Mouse (Mus musculus): ENCODE measurements around the gene Erc1. TPM values are rescaled to one million over a fixed set of nuclear protein-coding genes. Genes with fewer than 3 reads are reported as not detected.

Erc1 gene
- polyA plus RNA-seq, 1 experiment, result 8.0 TPM

- no peaks in the 10 kb centered on the region for H3K4me1 ChIP-seq (ENCODE audit: control insufficient read depth, insufficient read depth, low read length)
- H3K27ac ChIP-seq (ENCODE audit: insufficient read depth, low read depth, low read length), result no peak overlapping the region
- no peaks in the 10 kb centered on the region for H3K36me3 ChIP-seq (ENCODE audit: control insufficient read depth, insufficient read depth, low read length)
- H3K27me3 ChIP-seq (replicated peaks; ENCODE audit: control insufficient read depth, insufficient read depth, low read length), result no peaks in the 10 kb centered on the region
- 50% methylated on average over 12 of the region's 12 CpGs for WGBS
- DNase-seq, result no peak
- H3K4me3 ChIP-seq (ENCODE audit: insufficient read depth, low read depth, low read length), result no peak overlapping the region
- no peak for TF ChIP-seq CTCF (conservative IDR thresholded peaks at IDR 0.05; ENCODE audit: insufficient read depth, insufficient read length, low read depth, low read length)
- TF ChIP-seq POLR2A (IDR thresholded peaks at IDR 0.05; ENCODE audit: low read depth, low read length), result no peak
Observed at GRCm38 (mm10) chr6:119535867-119536266, 312.1 kb downstream of the Erc1 start.

- 68% methylated on average over 9 of the region's 9 CpGs for WGBS
- H3K4me3 ChIP-seq (ENCODE audit: insufficient read depth, low read depth, low read length), result no peak overlapping the region
- TF ChIP-seq CTCF (conservative IDR thresholded peaks at IDR 0.05; ENCODE audit: insufficient read depth, insufficient read length, low read depth, low read length) (no peak), POLR2A (IDR thresholded peaks at IDR 0.05; ENCODE audit: low read depth, low read length) (no peak)
Observed at GRCm38 (mm10) chr6:119533170-119533709, 314.7 kb downstream of the Erc1 start.

GRCm38 (mm10) chr6:119529659-119530058, 318.3 kb downstream of the Erc1 start:
- no peak overlapping the region for H3K27ac ChIP-seq (ENCODE audit: insufficient read depth, low read depth, low read length)
- H3K4me1 ChIP-seq (ENCODE audit: control insufficient read depth, insufficient read depth, low read length), result no peaks in the 10 kb centered on the region
- no peak for TF ChIP-seq CTCF (conservative IDR thresholded peaks at IDR 0.05; ENCODE audit: insufficient read depth, insufficient read length, low read depth, low read length)
- no peak for TF ChIP-seq POLR2A (IDR thresholded peaks at IDR 0.05; ENCODE audit: low read depth, low read length)
- H3K27me3 ChIP-seq (replicated peaks; ENCODE audit: control insufficient read depth, insufficient read depth, low read length), result no peaks in the 10 kb centered on the region
- H3K4me3 ChIP-seq (ENCODE audit: insufficient read depth, low read depth, low read length), result no peak overlapping the region
- DNase-seq, result no peak
- 79% methylated on average over 3 of the region's 3 CpGs for WGBS
- H3K36me3 ChIP-seq (ENCODE audit: control insufficient read depth, insufficient read depth, low read length), result no peaks in the 10 kb centered on the region

More at GRCm38 (mm10) chr6:119533170-119533709, 314.7 kb downstream of the Erc1 start:
- H3K36me3 ChIP-seq (ENCODE audit: control insufficient read depth, insufficient read depth, low read length), result no peaks in the 10 kb centered on the region
- no peaks in the 10 kb centered on the region for H3K27me3 ChIP-seq (replicated peaks; ENCODE audit: control insufficient read depth, insufficient read depth, low read length)
- no peaks in the 10 kb centered on the region for H3K4me1 ChIP-seq (ENCODE audit: control insufficient read depth, insufficient read depth, low read length)
- no peak for DNase-seq
- no peak overlapping the region for H3K27ac ChIP-seq (ENCODE audit: insufficient read depth, low read depth, low read length)

- Histone ChIP-seq H3K27me3 (replicated peaks; ENCODE audit: control insufficient read depth, insufficient read depth, low read length) (no peaks in the 10 kb centered on the region), H3K36me3 (ENCODE audit: control insufficient read depth, insufficient read depth, low read length) (no peaks in the 10 kb centered on the region), H3K4me3 (ENCODE audit: insufficient read depth, low read depth, low read length) (no peak overlapping the region), H3K4me1 (ENCODE audit: control insufficient read depth, insufficient read depth, low read length) (no peaks in the 10 kb centered on the region), H3K27ac (ENCODE audit: insufficient read depth, low read depth, low read length) (no peak overlapping the region)
- no peak for TF ChIP-seq CTCF (conservative IDR thresholded peaks at IDR 0.05; ENCODE audit: insufficient read depth, insufficient read length, low read depth, low read length)
- TF ChIP-seq POLR2A (IDR thresholded peaks at IDR 0.05; ENCODE audit: low read depth, low read length), result no peak
- 62% methylated on average over 5 of the region's 5 CpGs for WGBS
- DNase-seq, result no peak
Observed at GRCm38 (mm10) chr6:119526498-119526897, 321.5 kb downstream of the Erc1 start.

- Histone ChIP-seq H3K4me3 (ENCODE audit: insufficient read depth, low read depth, low read length) (no peak overlapping the region), H3K36me3 (ENCODE audit: control insufficient read depth, insufficient read depth, low read length) (no peaks in the 10 kb centered on the region), H3K27me3 (replicated peaks; ENCODE audit: control insufficient read depth, insufficient read depth, low read length) (no peaks in the 10 kb centered on the region), H3K27ac (ENCODE audit: insufficient read depth, low read depth, low read length) (no peak overlapping the region), H3K4me1 (ENCODE audit: control insufficient read depth, insufficient read depth, low read length) (no peaks in the 10 kb centered on the region)
- no peak for TF ChIP-seq CTCF (conservative IDR thresholded peaks at IDR 0.05; ENCODE audit: insufficient read depth, insufficient read length, low read depth, low read length)
- TF ChIP-seq POLR2A (IDR thresholded peaks at IDR 0.05; ENCODE audit: low read depth, low read length), result no peak
- 48% methylated on average over 3 of the region's 3 CpGs for WGBS
- DNase-seq, result no peak
Observed at GRCm38 (mm10) chr6:119521931-119522391, 326.0 kb downstream of the Erc1 start.

- WGBS, result 79% methylated on average over 3 of the region's 3 CpGs
- no peaks in the 10 kb centered on the region for H3K27me3 ChIP-seq (replicated peaks; ENCODE audit: control insufficient read depth, insufficient read depth, low read length)
- no peaks in the 10 kb centered on the region for H3K36me3 ChIP-seq (ENCODE audit: control insufficient read depth, insufficient read depth, low read length)
- no peak overlapping the region for H3K27ac ChIP-seq (ENCODE audit: insufficient read depth, low read depth, low read length)
- H3K4me1 ChIP-seq (ENCODE audit: control insufficient read depth, insufficient read depth, low read length), result no peaks in the 10 kb centered on the region
- TF ChIP-seq POLR2A (IDR thresholded peaks at IDR 0.05; ENCODE audit: low read depth, low read length), result no peak
- TF ChIP-seq CTCF (conservative IDR thresholded peaks at IDR 0.05; ENCODE audit: insufficient read depth, insufficient read length, low read depth, low read length), result no peak
- H3K4me3 ChIP-seq (ENCODE audit: insufficient read depth, low read depth, low read length), result no peak overlapping the region
- no peak for DNase-seq
Observed at GRCm38 (mm10) chr6:119521482-119521900, 326.5 kb downstream of the Erc1 start.

Other genes starting within 250 kb of the Erc1 start
- 13.6 and 17.6 TPM in 2 replicates for gene Rad52, start 54.5 kb upstream of the Erc1 start, polyA plus RNA-seq (2012; rRNA removed)
- 135 and 155 TPM in 2 replicates for gene Wnk1, start 190.5 kb upstream of the Erc1 start, polyA plus RNA-seq (2012; rRNA removed)
- gene Ninj2, start 245.2 kb upstream of the Erc1 start, polyA plus RNA-seq (2012; rRNA removed), result not detected in 2 replicates